In the genomic region with DNA sequence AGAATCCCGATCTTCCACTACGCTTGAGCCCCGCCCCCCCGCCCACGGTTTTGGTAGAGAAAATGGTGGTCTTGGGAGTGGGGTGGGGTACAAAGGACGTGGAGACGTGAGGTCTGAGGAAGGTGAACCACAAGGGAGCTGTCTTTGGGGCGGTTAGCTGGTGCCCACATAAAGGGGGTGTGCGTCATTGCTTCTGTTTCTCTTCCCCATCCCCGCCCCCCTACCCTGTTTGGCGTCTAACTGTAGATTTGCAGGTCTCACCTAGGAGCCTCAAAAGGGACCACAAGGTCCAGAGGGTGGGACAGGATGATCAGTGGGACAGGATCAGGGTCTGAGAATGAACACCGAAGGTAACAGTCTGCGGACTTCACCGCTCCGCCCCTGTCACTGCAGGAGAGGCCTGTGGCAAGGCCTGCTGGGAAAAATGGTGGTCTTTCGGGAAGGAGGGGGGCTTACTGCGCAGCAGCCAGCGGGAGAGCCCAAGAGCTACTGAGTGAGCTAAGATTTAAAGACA, we compare ENCODE assay signal across 7 mouse cellular contexts. TPM values are rescaled to one million over a fixed set of nuclear protein-coding genes. Genes with fewer than 3 reads are reported as not detected.
DNase-seq lines count a peak whose midpoint lies in the region; ATAC-seq lines count a peak whose summit lies in the region.

No protein-coding gene starts in this region.

- intact Hi-C loops in left cerebral cortex, postnatal 14 days (cut with DNase I) = no loop called here

- peak overlapping the region; percentile 49 for H3K4me3 ChIP-seq in intestine, embryonic 14.5 days (ENCODE audit: low read depth, low read length)

- H3K4me1 ChIP-seq in intestine, embryonic 14.5 days (replicated peaks; ENCODE audit: control insufficient read depth, insufficient read depth, low read length) = no peaks in the 10 kb centered on the region

- DNase-seq in adrenal gland, postnatal 10 days = peak; percentile 56
- DNase-seq in gastrocnemius, postnatal 25 days = peak; percentile 12
- DNase-seq in intestine, embryonic 14.5 days (ENCODE audit: low spot score) = peak; percentile 77
- DNase-seq in left cerebral cortex, postnatal 14 days (ENCODE audit: low spot score in 2 of 2) = peak; percentile 40 to 56
- DNase-seq in right cerebral cortex, adult 2 months (ENCODE audit: low spot score in 2 of 2) = peak; percentile 19 to 41

- peak overlapping the region; percentile 48 for H3K9ac ChIP-seq in intestine, embryonic 14.5 days (ENCODE audit: low read length)

- H3K27me3 ChIP-seq in intestine, embryonic 14.5 days (replicated peaks; ENCODE audit: control insufficient read depth, insufficient read depth, low read length) = 0 out of 2 replicates have a peak, but pooled peaks cover 3% of the 10 kb centered on the region

- peak overlapping the region; percentile 79 for H3K27ac ChIP-seq in intestine, embryonic 14.5 days (ENCODE audit: low read depth)

- H3K9me3 ChIP-seq in intestine, embryonic 14.5 days (ENCODE audit: control insufficient read depth, low read length) = no peaks in the 10 kb centered on the region

- 10% methylated on average over 18 of the region's 18 CpGs for WGBS in intestine, embryonic 14.5 days

- H3K4me2 ChIP-seq in intestine, embryonic 14.5 days (ENCODE audit: low read length) = peak overlapping the region; percentile 55

- ATAC-seq in common myeloid progenitor, adult 5-6 weeks (replicated peaks; ENCODE audit: low read depth, poor library complexity, severe bottlenecking) = peak; percentile 85
- peak; percentile 80 for ATAC-seq in intestine, embryonic 14.5 days (replicated peaks; ENCODE audit: low FRiP score, low TSS enrichment, low read depth)
- ATAC-seq in megakaryocyte, adult 5-6 weeks (ENCODE audit: poor library complexity, severe bottlenecking) = peak; percentile 75

- H3K36me3 ChIP-seq in intestine, embryonic 14.5 days (ENCODE audit: control insufficient read depth, insufficient read depth, low read length) = no peaks in the 10 kb centered on the region

RNA-seq across cellular contexts. Expression of a gene that starts 0.4 kb away (rescaled TPM):
- total RNA-seq in adrenal gland, postnatal 10 days (2021) = 1 to 10 TPM; 6.4 to 6.9 TPM
- 2.5 and 5.3 TPM in 2 replicates for total RNA-seq in common myeloid progenitor, adult 5-6 weeks (2017)
- 1 to 10 TPM; 2.0 to 2.3 TPM for total RNA-seq in gastrocnemius, postnatal 25 days (2021)
- polyA plus RNA-seq in intestine, embryonic 14.5 days (2014; fragmentation: Nextera tagmentation; extraction: Ambion mirVana) = 8.2 and 8.7 TPM in 2 replicates
- 10 to 100 TPM; 11.5 to 12.6 TPM for total RNA-seq in left cerebral cortex, postnatal 14 days (2021)
- 0.16 TPM in 1 of 2 replicates, not detected in the other for total RNA-seq in megakaryocyte, adult 5-6 weeks (2015)
- 0.11 TPM in 1 of 2 replicates, not detected in the other for total RNA-seq in megakaryocyte, adult 5-6 weeks (2017)

RNA-seq across cellular contexts. Expression of a gene that starts 35.3 kb away (rescaled TPM):
- 100 to 1,000 TPM; 226 to 278 TPM for total RNA-seq in adrenal gland, postnatal 10 days (2021)
- total RNA-seq in common myeloid progenitor, adult 5-6 weeks (2017) = 569 and 640 TPM in 2 replicates
- total RNA-seq in gastrocnemius, postnatal 25 days (2021) = 100 to 1,000 TPM; 128 to 140 TPM
- 471 and 491 TPM in 2 replicates for polyA plus RNA-seq in intestine, embryonic 14.5 days (2014; fragmentation: Nextera tagmentation; extraction: Ambion mirVana)
- total RNA-seq in left cerebral cortex, postnatal 14 days (2021) = 100 to 1,000 TPM; 363 to 377 TPM
- total RNA-seq in megakaryocyte, adult 5-6 weeks (2015) = 95.1 and 96.8 TPM in 2 replicates
- 258 and 278 TPM in 2 replicates for total RNA-seq in megakaryocyte, adult 5-6 weeks (2017)

Comparison
In these comparisons a context has a peak if more than half of its experiments do, and no peak if none do; other contexts are left out.
1. Peak in every context shown above with its lines: DNase-seq, ATAC-seq, H3K4me3 ChIP-seq and H3K27ac ChIP-seq.
2. DNase-seq: peak in every context shown above with its lines; median percentile 77 in intestine, embryonic 14.5 days; 56 in adrenal gland, postnatal 10 days; 48 in left cerebral cortex, postnatal 14 days; 30 in right cerebral cortex, adult 2 months; 12 in gastrocnemius, postnatal 25 days.